Mouse (Mus musculus): ENCODE measurements around the gene Disc1.

GRCm38 (mm10) chr8:125206962-125207361 lies 153.0 kb downstream of the Disc1 start:
- no peak for TF ChIP-seq POLR2A (IDR thresholded peaks at IDR 0.05; ENCODE audit: borderline replicate concordance, control insufficient read depth, low read depth, low read length)
- no peak for TF ChIP-seq CTCF (IDR thresholded peaks at IDR 0.05; ENCODE audit: control insufficient read depth, insufficient read depth, low read length)
